Mouse (Mus musculus): ENCODE data around the gene Acox3. TPM values are rescaled to one million over a fixed set of nuclear protein-coding genes. Genes with fewer than 3 reads are reported as not detected.

Gene Acox3
- polyA plus RNA-seq, 1 experiment, result 82.6 TPM

DNA sequence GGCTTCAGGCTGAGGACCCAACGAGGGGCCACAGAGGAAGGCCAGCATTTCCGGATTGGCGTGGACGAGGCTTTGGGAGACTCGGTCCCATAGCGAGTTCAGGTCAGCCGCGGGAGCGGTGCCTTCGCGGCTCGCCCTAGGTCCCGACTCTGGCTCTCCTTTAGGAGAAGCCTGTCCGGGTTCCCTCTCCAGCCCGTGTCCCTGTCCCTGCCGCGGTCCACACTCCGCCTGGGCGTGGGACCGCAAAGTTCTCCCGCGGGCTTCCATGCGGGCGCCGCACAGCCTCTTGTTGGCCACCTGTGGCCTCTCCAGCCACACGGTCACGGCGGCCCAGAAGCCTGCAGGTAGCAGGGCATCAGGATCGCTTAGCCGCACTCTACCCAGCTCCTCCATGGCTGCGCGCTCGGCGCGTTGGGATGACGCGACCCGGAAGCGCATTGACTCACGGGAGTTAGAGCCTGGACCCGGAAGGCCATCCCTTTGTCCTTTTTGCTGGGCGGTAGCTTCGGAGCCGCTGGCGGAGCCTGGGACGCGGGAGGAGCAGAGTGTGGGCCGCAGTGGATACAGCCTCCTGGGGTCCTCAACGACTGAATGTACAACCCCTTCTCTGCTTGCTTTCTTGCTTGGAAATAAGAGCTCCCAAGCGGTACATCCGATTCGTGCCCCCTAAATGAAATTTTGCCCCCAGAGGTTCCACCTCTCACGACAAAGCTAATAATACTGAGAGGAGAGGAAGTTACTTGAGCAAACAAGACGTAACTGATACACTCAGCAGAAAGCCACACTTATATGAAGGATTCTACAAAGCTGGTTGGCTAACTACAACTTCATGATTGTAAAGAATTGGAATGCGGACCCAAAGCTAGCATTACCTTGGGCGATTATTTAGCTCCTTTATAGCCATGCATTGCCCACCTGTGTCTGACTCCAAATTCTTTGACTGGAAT is 7.9 kb upstream of the Acox3 start, which contains the start of gene Trmt44:
Gene Trmt44, minus strand, starts transcription at position 418 of the 947 bp plus-strand sequence.
- no peaks in the 10 kb centered on the region for H3K27me3 ChIP-seq (ENCODE audit: control insufficient read depth, insufficient read depth, low read length)
- H3K4me1 ChIP-seq (replicated peaks; ENCODE audit: control insufficient read depth, insufficient read depth, low read length), result peaks cover 9% of the 10 kb centered on the region
- H3K27ac ChIP-seq (ENCODE audit: control insufficient read depth, insufficient read depth, low read length), result peak within 1 kb of the TSS; percentile 42; the same call in 1 of the 2 replicates
- peak; percentile 68 for TF ChIP-seq POLR2A (IDR thresholded peaks at IDR 0.05; ENCODE audit: control insufficient read depth, extremely low read depth, insufficient read depth, low read length, poor library complexity)
- no peak for TF ChIP-seq CTCF (IDR thresholded peaks at IDR 0.05; ENCODE audit: borderline replicate concordance, control insufficient read depth, extremely low read depth, insufficient read depth, low read length, poor library complexity)
- peaks cover 7% of the 10 kb centered on the region for H3K36me3 ChIP-seq (ENCODE audit: control insufficient read depth, insufficient read depth, low read length)
- H3K4me3 ChIP-seq (ENCODE audit: control insufficient read depth, insufficient read depth, low read length), result peak within 1 kb of the TSS; percentile 88
- WGBS, result 4% methylated on average over 56 of the region's 56 CpGs
- peak; percentile 91 for DNase-seq

DNA sequence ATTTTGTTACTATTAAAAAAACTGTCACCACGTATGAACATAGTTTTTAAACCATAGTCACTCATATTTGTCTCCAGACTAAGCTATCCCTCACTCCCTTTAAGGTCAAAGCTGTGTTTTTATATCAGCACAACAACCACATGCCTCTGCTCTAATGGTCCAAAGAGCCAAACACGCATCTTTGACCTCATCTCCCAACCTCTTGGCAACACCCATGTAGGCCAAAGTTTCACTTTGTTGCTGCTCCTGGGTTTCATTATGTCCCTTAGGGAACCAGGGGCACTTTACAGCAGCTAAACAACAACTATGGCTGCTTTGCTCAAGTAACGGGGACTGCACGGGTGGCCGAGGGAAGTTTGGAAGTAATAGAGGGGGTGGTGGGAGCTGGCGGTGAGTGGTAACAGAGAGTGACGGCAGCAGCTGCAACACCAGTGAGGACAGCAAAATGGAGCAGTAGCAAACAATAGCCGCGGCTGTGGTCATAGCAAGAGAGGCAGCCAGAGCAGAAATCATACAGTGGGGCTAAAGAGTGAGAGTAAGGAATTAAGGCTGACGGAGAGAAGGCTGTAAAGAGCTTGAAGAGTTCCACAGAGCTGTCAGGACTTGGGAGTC is 6.3 kb upstream of the Acox3 start:
- no peaks in the 10 kb centered on the region for H3K27me3 ChIP-seq (ENCODE audit: control insufficient read depth, insufficient read depth, low read length)
- H3K36me3 ChIP-seq (ENCODE audit: control insufficient read depth, insufficient read depth, low read length), result no peaks in the 10 kb centered on the region
- no peak overlapping the region for H3K4me3 ChIP-seq (ENCODE audit: control insufficient read depth, insufficient read depth, low read length)
- 96% methylated on average over 10 of the region's 10 CpGs for WGBS
- DNase-seq, result no peak
- no peak overlapping the region for H3K27ac ChIP-seq (ENCODE audit: control insufficient read depth, insufficient read depth, low read length)
- no peak for TF ChIP-seq CTCF (IDR thresholded peaks at IDR 0.05; ENCODE audit: borderline replicate concordance, control insufficient read depth, extremely low read depth, insufficient read depth, low read length, poor library complexity)
- TF ChIP-seq POLR2A (IDR thresholded peaks at IDR 0.05; ENCODE audit: control insufficient read depth, extremely low read depth, insufficient read depth, low read length, poor library complexity), result no peak
- peaks cover 9% of the 10 kb centered on the region for H3K4me1 ChIP-seq (replicated peaks; ENCODE audit: control insufficient read depth, insufficient read depth, low read length)

DNA sequence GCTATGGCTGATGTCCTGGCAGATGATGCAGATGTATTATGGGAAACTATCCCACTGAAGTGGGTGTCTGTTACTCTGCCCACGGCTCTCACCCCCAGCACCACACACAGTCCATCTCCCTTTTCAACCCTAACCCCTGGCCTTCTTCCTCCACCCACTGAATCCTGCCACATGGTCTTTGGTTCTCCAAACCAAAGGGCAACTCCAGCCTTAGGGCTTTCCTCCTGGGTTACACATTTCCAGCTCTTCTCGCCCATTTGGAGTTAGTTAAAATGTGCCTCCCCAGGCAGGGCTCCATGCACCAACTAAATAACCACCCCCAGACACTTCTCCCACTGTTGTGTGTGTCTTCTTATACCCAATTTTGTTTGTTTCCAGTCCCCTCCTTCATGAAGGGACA is 4.4 kb upstream of the Acox3 start:
- 83% methylated on average over 2 of the region's 2 CpGs for WGBS
- Histone ChIP-seq H3K27me3 (ENCODE audit: control insufficient read depth, insufficient read depth, low read length) (no peaks in the 10 kb centered on the region), H3K4me1 (replicated peaks; ENCODE audit: control insufficient read depth, insufficient read depth, low read length) (peaks cover 15% of the 10 kb centered on the region), H3K4me3 (ENCODE audit: control insufficient read depth, insufficient read depth, low read length) (no peak overlapping the region), H3K27ac (ENCODE audit: control insufficient read depth, insufficient read depth, low read length) (no peak overlapping the region), H3K36me3 (ENCODE audit: control insufficient read depth, insufficient read depth, low read length) (no peaks in the 10 kb centered on the region)
- TF ChIP-seq POLR2A (IDR thresholded peaks at IDR 0.05; ENCODE audit: control insufficient read depth, extremely low read depth, insufficient read depth, low read length, poor library complexity) (no peak), CTCF (IDR thresholded peaks at IDR 0.05; ENCODE audit: borderline replicate concordance, control insufficient read depth, extremely low read depth, insufficient read depth, low read length, poor library complexity) (no peak)
- no peak for DNase-seq

DNA sequence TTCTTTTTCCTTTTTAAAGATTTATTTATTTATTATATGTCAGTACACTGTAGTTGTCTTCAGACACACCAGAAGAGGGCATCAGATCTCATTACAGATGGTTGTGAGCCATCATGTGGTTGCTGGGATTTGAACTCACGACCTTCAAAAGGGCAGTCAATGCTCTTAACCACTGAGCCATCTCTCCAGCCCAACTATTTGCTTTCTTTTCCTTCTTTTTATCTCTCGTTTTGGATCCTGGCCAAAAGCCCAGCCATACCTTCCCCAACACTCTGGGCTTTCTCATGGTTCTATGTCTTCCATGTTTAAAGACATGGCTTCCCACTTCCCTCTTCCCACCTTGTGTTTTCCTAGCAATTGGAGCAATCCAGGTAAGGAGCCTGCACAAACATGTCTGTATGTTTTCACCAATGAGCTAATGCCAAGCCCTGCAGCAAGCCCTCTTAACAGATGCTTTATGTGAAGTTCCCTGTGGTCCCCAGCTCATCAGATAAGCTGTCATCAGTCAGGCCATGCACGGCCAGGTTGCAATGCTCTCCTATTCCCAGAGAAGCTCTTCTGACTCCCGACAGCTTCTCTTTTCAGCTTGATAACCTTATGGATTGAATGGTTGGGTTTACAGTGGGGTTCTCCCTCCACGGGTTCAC is 3.5 kb upstream of the Acox3 start:
- WGBS, result 61% methylated on average over 5 of the region's 5 CpGs
- H3K27ac ChIP-seq (ENCODE audit: control insufficient read depth, insufficient read depth, low read length), result no peak overlapping the region
- DNase-seq, result no peak
- peaks cover 12% of the 10 kb centered on the region for H3K4me1 ChIP-seq (replicated peaks; ENCODE audit: control insufficient read depth, insufficient read depth, low read length)
- H3K36me3 ChIP-seq (ENCODE audit: control insufficient read depth, insufficient read depth, low read length), result no peaks in the 10 kb centered on the region
- no peak for TF ChIP-seq POLR2A (IDR thresholded peaks at IDR 0.05; ENCODE audit: control insufficient read depth, extremely low read depth, insufficient read depth, low read length, poor library complexity)
- TF ChIP-seq CTCF (IDR thresholded peaks at IDR 0.05; ENCODE audit: borderline replicate concordance, control insufficient read depth, extremely low read depth, insufficient read depth, low read length, poor library complexity), result no peak
- H3K27me3 ChIP-seq (ENCODE audit: control insufficient read depth, insufficient read depth, low read length), result no peaks in the 10 kb centered on the region
- H3K4me3 ChIP-seq (ENCODE audit: control insufficient read depth, insufficient read depth, low read length), result no peak overlapping the region

DNA sequence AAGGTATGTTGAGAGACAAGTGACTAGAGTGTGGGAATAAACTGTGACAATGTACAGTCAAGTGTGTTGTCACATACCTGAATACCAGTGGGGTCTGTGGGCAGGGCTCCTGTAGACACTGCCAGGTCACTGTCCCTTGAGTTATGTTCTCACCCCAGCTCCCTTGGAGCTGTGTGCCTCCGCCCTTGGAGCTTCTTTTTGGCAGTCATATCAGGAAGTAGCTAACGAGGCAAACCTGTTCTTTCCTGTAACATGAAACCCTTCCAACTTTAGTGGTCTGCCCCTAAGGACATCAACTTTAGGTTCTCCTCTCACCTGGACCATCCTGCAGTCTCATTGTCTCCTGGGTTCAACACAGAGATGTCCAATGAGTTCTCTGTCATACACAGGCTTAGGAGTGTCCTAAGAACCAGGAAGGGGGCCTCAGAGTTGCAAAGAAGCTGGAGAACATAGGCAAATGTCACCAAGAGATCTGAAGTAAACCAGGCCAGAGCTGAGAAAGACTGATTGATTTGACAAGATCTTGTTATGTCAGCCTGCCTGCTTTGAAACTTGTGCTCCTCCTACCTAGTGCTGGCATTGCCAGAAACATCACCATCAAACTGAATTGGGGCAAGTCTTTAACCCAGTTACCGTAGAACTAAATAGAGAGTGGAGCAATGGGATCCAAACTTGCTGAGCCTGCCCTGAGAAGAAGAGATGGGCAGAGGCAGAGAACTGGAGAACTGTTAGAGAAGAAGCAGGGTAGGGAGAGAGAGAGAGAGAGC is 2.5 kb upstream of the Acox3 start:
- Histone ChIP-seq H3K4me1 (replicated peaks; ENCODE audit: control insufficient read depth, insufficient read depth, low read length) (peaks cover 8% of the 10 kb centered on the region; the same call in 1 of the 2 replicates), H3K36me3 (ENCODE audit: control insufficient read depth, insufficient read depth, low read length) (no peaks in the 10 kb centered on the region), H3K4me3 (ENCODE audit: control insufficient read depth, insufficient read depth, low read length) (no peak overlapping the region), H3K27me3 (ENCODE audit: control insufficient read depth, insufficient read depth, low read length) (no peaks in the 10 kb centered on the region), H3K27ac (ENCODE audit: control insufficient read depth, insufficient read depth, low read length) (no peak overlapping the region)
- DNase-seq, result no peak
- TF ChIP-seq POLR2A (IDR thresholded peaks at IDR 0.05; ENCODE audit: control insufficient read depth, extremely low read depth, insufficient read depth, low read length, poor library complexity), result no peak
- TF ChIP-seq CTCF (IDR thresholded peaks at IDR 0.05; ENCODE audit: borderline replicate concordance, control insufficient read depth, extremely low read depth, insufficient read depth, low read length, poor library complexity), result no peak
- WGBS, result 56% methylated on average over 3 of the region's 3 CpGs
